Mouse (Mus musculus) kidney, embryonic 16.5 days (tissue): ENCODE data around the gene Dpm3. TPM values are rescaled to one million over a fixed set of nuclear protein-coding genes. Genes with fewer than 3 reads are reported as not detected.
A peak's percentile ranks its signal among the peaks of the same experiment; 100 is the strongest.

ENCODE experiments used
- ATAC-seq: fragments of 200-750 bp; cut with Nextera tagmentation; 2 replicates; pipeline ENCODE4 v1.8.0; 2017; ENCODE audit warnings: moderate TSS enrichment; ENCODE audit not compliant: low FRiP score, low TSS enrichment
- H3K27ac ChIP-seq: fragments of 300-500 bp; sonication (generic); 2 replicates; pipeline ENCODE4 v1.5.1; 2014; ENCODE audit warnings: low read length
- H3K27me3 ChIP-seq: fragments of 300-500 bp; sonication (generic); 2 replicates; pipeline ENCODE4 v1.6.1; 2014; ENCODE audit warnings: low read length, control low read depth, mixed read lengths; ENCODE audit not compliant: insufficient read depth
- H3K36me3 ChIP-seq: fragments of 300-500 bp; sonication (generic); 2 replicates; pipeline ENCODE4 v1.6.1; 2014; ENCODE audit warnings: low read length, control low read depth, mixed read lengths; ENCODE audit not compliant: insufficient read depth
- H3K4me1 ChIP-seq: fragments of 300-500 bp; sonication (generic); 2 replicates; pipeline ENCODE4 v1.6.1; 2014; ENCODE audit warnings: low read length, control low read depth, mixed read lengths; ENCODE audit not compliant: insufficient read depth
- H3K4me2 ChIP-seq: fragments of 300-500 bp; sonication (generic); replicated peaks from 2 replicates; pipeline ENCODE4 v1.6.1; 2014; ENCODE audit warnings: low read depth, low read length
- H3K4me3 ChIP-seq: fragments of 300-500 bp; sonication (generic); 2 replicates; pipeline ENCODE4 v1.5.1; 2014; ENCODE audit warnings: mild to moderate bottlenecking, low read length
- H3K9ac ChIP-seq: fragments of 300-500 bp; sonication (generic); replicated peaks from 2 replicates; pipeline ENCODE4 v1.6.1; 2014; ENCODE audit warnings: low read length
- H3K9me3 ChIP-seq: fragments of 300-500 bp; sonication (generic); 2 replicates; pipeline ENCODE4 v1.6.1; 2016; ENCODE audit warnings: low read length, control low read depth
- WGBS: fragments of 180-500 bp; shearing (Covaris S2); extraction: QIAGEN DNeasy Blood & Tissue Kit; methylation state at CpG from one replicate; pipeline ENCODE4 v1.1.7; 2014; 5-methylcytosine and 5-hydroxymethylcytosine counted together
- polyA plus RNA-seq: library from polyadenylated mRNA; unstranded; fragments of >200 nt; fragmentation: Nextera tagmentation; extraction: Ambion mirVana; gene quantifications from 2 replicates; pipeline ENCODE4 v1.2.1, GENCODE M21; 2015

The Dpm3 gene
- polyA plus RNA-seq, 1 experiment from 2014 or later: 146 TPM

DNA sequence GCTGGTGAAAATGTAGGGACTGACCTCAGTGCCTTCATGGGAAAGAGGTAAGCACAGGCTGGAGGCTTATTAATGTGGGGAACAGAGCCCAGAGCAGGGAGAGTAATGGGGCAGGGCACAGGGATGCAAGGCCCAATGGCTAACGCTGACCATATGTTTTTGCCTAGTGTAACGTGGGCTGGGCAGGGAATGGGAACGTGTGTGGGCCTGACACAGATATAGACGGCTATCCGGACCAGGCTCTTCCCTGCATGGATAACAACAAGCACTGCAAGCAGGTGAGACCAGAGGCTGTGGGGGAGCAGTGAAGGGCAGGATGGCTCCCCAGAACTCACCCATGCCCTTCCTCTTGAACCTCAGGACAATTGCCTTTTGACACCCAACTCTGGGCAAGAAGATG is 38.0 kb upstream of the Dpm3 start:
- 75% methylated on average over 5 of the region's 5 CpGs for WGBS

DNA sequence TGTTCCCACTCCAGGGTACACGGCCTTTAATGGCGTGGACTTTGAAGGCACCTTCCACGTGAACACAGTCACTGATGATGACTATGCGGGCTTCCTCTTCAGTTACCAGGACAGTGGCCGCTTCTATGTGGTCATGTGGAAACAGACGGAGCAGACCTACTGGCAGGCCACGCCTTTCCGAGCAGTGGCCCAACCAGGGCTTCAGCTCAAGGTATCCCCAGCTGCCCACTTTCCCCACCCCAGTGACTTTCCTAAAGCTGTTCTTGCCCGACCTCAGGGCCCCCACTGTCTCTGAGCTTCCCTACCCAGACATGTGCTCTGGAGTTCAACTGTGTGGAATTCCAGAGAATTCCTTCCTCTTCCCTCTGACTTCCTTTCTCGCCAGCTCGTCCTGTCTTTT is 34.4 kb upstream of the Dpm3 start:
- no peaks in the 10 kb centered on the region for H3K36me3 ChIP-seq
- H3K9ac ChIP-seq: no peak overlapping the region
- H3K4me3 ChIP-seq: no peak overlapping the region
- 80% methylated on average over 11 of the region's 11 CpGs for WGBS
- peaks cover 3% of the 10 kb centered on the region; the same call in 1 of the 2 replicates for H3K27me3 ChIP-seq
- no peak overlapping the region for H3K27ac ChIP-seq
- peaks cover 35% of the 10 kb centered on the region for H3K4me1 ChIP-seq
- no peak overlapping the region for H3K4me2 ChIP-seq
- no peak for ATAC-seq
- no peaks in the 10 kb centered on the region for H3K9me3 ChIP-seq

More for the DNA sequence above, 38.0 kb upstream of the Dpm3 start:
- Histone ChIP-seq H3K36me3 (no peaks in the 10 kb centered on the region), H3K27me3 (0 out of 2 replicates have a peak, but pooled peaks cover 3% of the 10 kb centered on the region), H3K9ac (no peak overlapping the region), H3K9me3 (no peaks in the 10 kb centered on the region), H3K4me1 (peaks cover 6% of the 10 kb centered on the region), H3K4me3 (no peak overlapping the region), H3K4me2 (no peak overlapping the region), H3K27ac (no peak overlapping the region)
- no peak for ATAC-seq

DNA sequence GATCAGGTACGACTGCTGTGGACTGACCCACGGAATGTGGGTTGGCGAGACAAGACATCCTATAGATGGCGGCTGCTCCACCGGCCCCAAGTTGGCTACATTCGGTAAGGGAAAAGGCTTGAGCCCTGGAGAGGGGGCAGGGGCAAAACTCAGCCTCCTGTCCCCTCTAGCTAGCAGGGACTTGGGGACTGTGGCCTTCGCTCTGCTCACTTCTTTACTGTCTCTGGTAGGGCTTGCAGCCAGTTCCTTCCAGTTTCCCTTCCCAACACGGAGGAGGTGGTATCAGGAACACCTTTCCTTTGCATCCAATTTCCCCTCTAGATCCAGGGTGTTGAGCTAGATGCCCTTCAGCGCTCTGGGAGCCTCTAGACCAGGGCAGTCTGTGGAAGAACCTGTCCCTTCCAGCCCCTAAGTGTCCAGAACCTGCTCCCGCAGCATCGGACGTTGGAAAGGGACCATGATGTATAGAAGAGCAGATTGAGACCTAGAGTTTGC is 33.8 kb upstream of the Dpm3 start:
- H3K4me3 ChIP-seq: no peak overlapping the region
- WGBS: 65% methylated on average over 12 of the region's 12 CpGs
- no peaks in the 10 kb centered on the region for H3K36me3 ChIP-seq
- peaks cover 38% of the 10 kb centered on the region for H3K4me1 ChIP-seq
- no peak for ATAC-seq
- H3K27me3 ChIP-seq: peaks cover 3% of the 10 kb centered on the region; the same call in 1 of the 2 replicates
- H3K9me3 ChIP-seq: no peaks in the 10 kb centered on the region
- H3K9ac ChIP-seq: no peak overlapping the region
- no peak overlapping the region for H3K27ac ChIP-seq
- H3K4me2 ChIP-seq: no peak overlapping the region

DNA sequence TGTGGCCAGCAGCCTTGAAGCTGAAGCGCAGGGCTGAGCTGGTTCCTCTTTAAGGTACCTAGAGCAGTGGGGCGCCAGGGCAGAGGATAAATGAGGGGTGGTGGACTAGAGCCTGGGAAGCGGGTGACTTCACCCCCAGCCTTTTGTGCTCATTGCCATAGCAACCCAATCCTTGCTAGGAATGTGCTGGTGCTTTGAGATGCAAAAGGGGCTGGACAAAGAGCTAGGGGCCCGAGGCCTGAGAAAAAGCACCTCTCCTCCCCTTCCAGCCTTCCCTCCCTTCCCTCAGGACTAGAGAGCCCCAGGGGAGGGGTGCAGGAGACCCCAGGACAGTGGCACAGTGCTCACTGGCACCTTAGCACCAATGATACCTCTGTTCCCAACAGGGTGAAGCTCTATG is 33.2 kb upstream of the Dpm3 start:
- peak overlapping the region; percentile 11; the same call in 1 of the 2 replicates for H3K9ac ChIP-seq
- H3K4me2 ChIP-seq: peak overlapping the region; percentile 81
- no peaks in the 10 kb centered on the region for H3K9me3 ChIP-seq
- no peaks in the 10 kb centered on the region for H3K36me3 ChIP-seq
- peaks cover 38% of the 10 kb centered on the region for H3K4me1 ChIP-seq
- no peak overlapping the region for H3K4me3 ChIP-seq
- H3K27me3 ChIP-seq: peaks cover 3% of the 10 kb centered on the region; the same call in 1 of the 2 replicates
- no peak overlapping the region for H3K27ac ChIP-seq
- WGBS: 42% methylated on average over 4 of the region's 4 CpGs
- no peak for ATAC-seq

DNA sequence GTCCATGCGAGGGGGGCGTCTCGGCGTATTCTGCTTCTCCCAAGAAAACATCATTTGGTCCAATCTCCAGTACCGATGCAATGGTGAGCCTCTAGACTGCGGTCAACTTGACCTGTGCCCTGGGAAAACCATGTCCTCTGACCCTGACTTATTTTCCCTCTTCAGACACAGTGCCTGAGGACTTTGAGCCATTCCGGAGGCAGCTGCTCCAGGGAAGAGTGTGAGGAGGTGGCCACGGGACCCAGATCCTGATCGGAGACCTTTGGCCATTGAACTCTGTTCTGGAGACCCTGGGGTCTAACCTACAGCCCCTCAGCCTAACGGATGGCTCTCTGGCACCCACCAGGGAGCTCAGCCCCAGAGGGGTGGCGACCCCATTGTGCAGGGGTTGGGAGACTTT is 32.8 kb upstream of the Dpm3 start:
- Histone ChIP-seq H3K27ac (no peak overlapping the region), H3K9ac (peak overlapping the region; percentile 66; the same call in 1 of the 2 replicates), H3K9me3 (no peaks in the 10 kb centered on the region), H3K4me1 (peaks cover 38% of the 10 kb centered on the region), H3K4me2 (peak overlapping the region; percentile 81), H3K4me3 (peak overlapping the region; percentile 53; the same call in 1 of the 2 replicates), H3K36me3 (no peaks in the 10 kb centered on the region), H3K27me3 (peaks cover 3% of the 10 kb centered on the region; the same call in 1 of the 2 replicates)
- ATAC-seq: no peak
- 38% methylated on average over 11 of the region's 11 CpGs for WGBS

DNA sequence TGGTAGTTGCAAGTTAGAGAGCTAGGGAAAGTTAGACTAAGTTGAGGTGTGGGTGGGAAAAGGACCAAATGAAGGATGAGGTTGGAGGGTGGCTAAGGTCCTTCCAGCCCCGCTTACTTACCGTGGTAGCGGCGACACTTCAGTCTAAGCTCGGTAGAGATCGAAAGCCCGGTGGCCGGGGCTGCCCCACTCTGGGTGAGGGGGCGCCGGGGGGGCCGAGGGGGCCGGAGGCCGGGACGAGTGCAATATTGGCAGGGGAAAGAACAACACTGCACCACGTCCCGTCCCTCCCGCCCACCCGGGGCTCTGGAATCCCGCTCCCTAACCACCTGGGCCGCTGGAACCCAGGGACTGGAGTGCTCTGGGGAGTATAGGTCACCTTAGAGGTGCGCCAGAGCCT is 32.3 kb upstream of the Dpm3 start, which contains the start of gene Mtx1:
Mtx1 (minus strand) TSS at position 189 of the 400 bp plus-strand sequence.
- peaks cover 43% of the 10 kb centered on the region for H3K4me1 ChIP-seq
- H3K27me3 ChIP-seq: peaks cover 3% of the 10 kb centered on the region; the same call in 1 of the 2 replicates
- H3K27ac ChIP-seq: peak within 1 kb of the TSS; percentile 84
- WGBS: 4% methylated on average over 21 of the region's 21 CpGs
- peak; percentile 4; the same call in 1 of the 2 replicates for ATAC-seq
- H3K4me2 ChIP-seq: peak within 1 kb of the TSS; percentile 81
- H3K4me3 ChIP-seq: peak within 1 kb of the TSS; percentile 53
- peak within 1 kb of the TSS; percentile 66 for H3K9ac ChIP-seq
- H3K36me3 ChIP-seq: no peaks in the 10 kb centered on the region
- H3K9me3 ChIP-seq: no peaks in the 10 kb centered on the region

DNA sequence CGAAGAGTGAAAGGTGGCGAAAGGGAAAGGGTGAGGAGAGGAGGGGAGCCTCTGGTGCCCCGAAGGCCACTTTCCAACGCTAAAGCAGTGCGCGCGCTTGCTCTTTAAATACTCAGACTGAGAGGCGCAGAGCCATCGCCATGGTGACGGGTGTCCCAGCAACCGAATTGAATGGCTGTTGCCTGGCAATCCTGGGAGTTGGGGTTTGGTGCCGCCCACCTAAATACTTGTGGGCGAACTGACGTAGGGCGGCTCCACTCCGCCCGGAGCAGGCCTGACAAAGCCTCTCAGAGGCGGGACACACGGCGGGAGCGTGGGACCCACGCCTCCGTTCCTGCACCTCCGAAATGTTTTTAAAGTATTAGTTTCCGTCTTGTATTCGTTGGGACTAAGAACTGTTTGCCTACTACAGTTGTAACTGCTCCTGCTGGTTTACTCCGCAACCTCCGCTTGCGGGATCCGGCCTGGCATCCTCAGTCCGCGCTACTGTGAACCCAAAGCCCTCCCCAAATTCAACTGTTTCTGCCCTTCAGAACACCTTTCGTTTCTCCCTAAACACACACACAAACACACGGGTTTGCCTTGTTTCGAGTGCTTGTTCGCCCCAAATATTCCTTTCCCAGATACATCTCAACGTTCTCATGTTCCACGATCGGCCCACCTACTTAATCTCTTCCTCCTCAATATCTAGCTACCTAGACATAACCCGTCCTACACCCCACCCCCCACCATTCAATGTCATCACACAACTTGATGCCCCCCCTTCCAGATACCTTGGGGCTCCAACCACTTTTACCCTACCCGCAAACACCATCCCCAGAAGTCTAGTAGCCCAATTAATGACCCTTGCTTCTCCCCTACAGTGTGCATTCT is 31.6 kb upstream of the Dpm3 start:
- H3K27ac ChIP-seq: peak overlapping the region; percentile 84
- no peaks in the 10 kb centered on the region for H3K36me3 ChIP-seq
- peaks cover 3% of the 10 kb centered on the region; the same call in 1 of the 2 replicates for H3K27me3 ChIP-seq
- peak overlapping the region; percentile 81 for H3K4me2 ChIP-seq
- peak overlapping the region; percentile 66 for H3K9ac ChIP-seq
- peak; percentile 82 for ATAC-seq
- H3K9me3 ChIP-seq: no peaks in the 10 kb centered on the region
- H3K4me1 ChIP-seq: peaks cover 44% of the 10 kb centered on the region
- WGBS: 2% methylated on average over 41 of the region's 41 CpGs
- H3K4me3 ChIP-seq: peak overlapping the region; percentile 53

DNA sequence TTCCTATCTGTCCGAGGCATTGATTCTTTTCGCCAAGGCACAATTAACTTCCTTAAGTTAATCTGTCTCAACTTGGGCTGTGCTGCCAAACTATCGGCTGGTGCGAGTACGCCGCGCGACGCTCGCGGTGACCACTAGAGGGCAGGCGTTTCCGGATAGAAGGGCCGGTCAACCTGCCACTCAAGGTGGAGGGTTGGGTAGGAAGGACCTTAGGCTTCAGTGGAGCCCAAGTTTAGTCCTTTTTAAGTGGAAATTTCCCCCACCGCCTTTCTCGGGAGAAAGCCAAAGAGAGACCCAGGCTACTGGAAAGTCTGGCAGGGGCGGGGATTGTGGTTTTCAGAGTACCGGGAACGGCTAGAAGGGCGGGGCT is 31.0 kb upstream of the Dpm3 start:
- H3K4me3 ChIP-seq: peak overlapping the region; percentile 53
- peak overlapping the region; percentile 84 for H3K27ac ChIP-seq
- H3K27me3 ChIP-seq: peaks cover 3% of the 10 kb centered on the region; the same call in 1 of the 2 replicates
- peak; percentile 57 for ATAC-seq
- no peaks in the 10 kb centered on the region for H3K36me3 ChIP-seq
- under 1% methylated on average over 20 of the region's 20 CpGs for WGBS
- peak overlapping the region; percentile 81 for H3K4me2 ChIP-seq
- peak overlapping the region; percentile 66 for H3K9ac ChIP-seq
- H3K4me1 ChIP-seq: peaks cover 48% of the 10 kb centered on the region
- H3K9me3 ChIP-seq: no peaks in the 10 kb centered on the region

DNA sequence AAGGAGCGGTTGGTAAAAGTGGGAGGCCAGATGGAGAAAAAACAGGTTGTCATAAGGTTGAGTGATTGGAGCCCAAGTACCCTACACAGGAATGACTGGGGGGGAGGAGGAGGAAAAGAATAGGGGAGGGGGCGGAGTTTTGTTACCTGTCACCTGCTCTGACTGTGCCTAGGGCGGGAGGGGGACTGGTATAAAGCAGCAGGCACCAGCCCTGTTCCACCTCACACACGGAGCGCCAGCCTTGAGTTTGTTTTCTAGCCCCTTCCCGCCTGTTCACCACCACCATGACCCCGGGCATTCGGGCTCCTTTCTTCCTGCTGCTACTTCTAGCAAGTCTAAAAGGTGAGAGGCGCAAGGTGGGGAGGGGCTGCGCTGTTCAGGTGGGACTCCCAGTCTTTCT is 30.3 kb upstream of the Dpm3 start, which contains the start of gene Muc1:
Muc1 (plus strand) TSS at position 222 of the 400 bp plus-strand sequence.
- H3K4me3 ChIP-seq: peak within 1 kb of the TSS; percentile 53
- peak within 1 kb of the TSS; percentile 81 for H3K4me2 ChIP-seq
- peak within 1 kb of the TSS; percentile 66 for H3K9ac ChIP-seq
- peak; percentile 14 for ATAC-seq
- H3K36me3 ChIP-seq: no peaks in the 10 kb centered on the region
- no peaks in the 10 kb centered on the region for H3K9me3 ChIP-seq
- H3K4me1 ChIP-seq: peaks cover 53% of the 10 kb centered on the region
- peaks cover 3% of the 10 kb centered on the region; the same call in 1 of the 2 replicates for H3K27me3 ChIP-seq
- 20% methylated on average over 10 of the region's 10 CpGs for WGBS
- peak within 1 kb of the TSS; percentile 84 for H3K27ac ChIP-seq
